Mouse (Mus musculus) erythroblast, embryonic 14.5 days (primary cell): ENCODE measurements around the gene Astn2.

Experiments used
- GATA1 ChIP-seq: IDR thresholded peaks from 2 replicates; pipeline ENCODE4 v1.6.1; 2012; ENCODE audit warnings: low read length, inconsistent platforms, mixed read lengths
- TAL1 ChIP-seq: IDR thresholded peaks from 3 replicates; pipeline ENCODE4 v1.6.1; 2012; ENCODE audit warnings: low read length, inconsistent platforms, mixed read lengths

DNA sequence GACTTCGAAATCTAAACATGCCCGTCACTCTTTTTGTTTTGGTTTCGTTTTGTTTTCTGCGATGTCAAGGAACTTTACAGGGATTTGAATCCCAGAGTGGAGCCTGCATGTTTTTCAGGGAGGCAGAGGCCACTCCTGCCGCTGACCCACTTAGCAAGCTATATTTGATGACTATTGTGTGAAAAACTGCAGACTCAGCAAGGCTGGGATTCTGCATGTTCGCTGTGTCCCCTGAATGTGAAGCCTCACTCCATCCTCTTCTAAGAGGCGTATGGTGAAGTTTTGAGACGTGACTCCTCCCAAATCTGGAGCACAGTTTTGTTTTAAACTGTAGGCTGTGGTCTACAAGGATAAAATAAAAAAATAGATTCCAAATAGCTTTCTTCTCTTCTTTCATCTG, 10.4 kb upstream of the Astn2 start:
- TF ChIP-seq GATA1 (no peak), TAL1 (no peak)
